ENCODE assay signal across 21 mouse cellular contexts in genomic region chr16:26598591-26598990, GRCm38 (mm10).
"Had no signal": no experiment of that assay in that cellular context is flagged by ENCODE, and none has a peak within 500 bp of the region (broad histone marks: within the 10 kb centered on the region; RNA-seq: fewer than 3 reads in every experiment).

No protein-coding gene starts in this region.

- DNase-seq: kidney, adult 8-10 months; kidney, postnatal 10 days; kidney, postnatal 36 days; liver; lung, adult 18-20 months; lung, postnatal 10 days; lung, postnatal 36 days; midbrain, embryonic 14.5 days; right cerebral cortex, adult 18-20 months; right cerebral cortex, postnatal 14 days; right cerebral cortex, postnatal 4 days; spleen, adult 18-20 months; thymus, postnatal 36 days had no signal

- H3K4me1 ChIP-seq: liver, embryonic 12.5 days; liver, embryonic 15.5 days; lung, embryonic 15.5 days; megakaryocyte, embryonic 14.5 days; stomach, embryonic 15.5 days had no signal

- ATAC-seq: liver, embryonic 12.5 days had no signal

- H3K27ac ChIP-seq: kidney, embryonic 15.5 days; limb, embryonic 10.5 days; limb, embryonic 13.5 days; liver, embryonic 12.5 days; liver, embryonic 15.5 days; lung, embryonic 15.5 days; stomach, embryonic 15.5 days had no signal

- H3K27me3 ChIP-seq: limb, embryonic 13.5 days; liver, embryonic 12.5 days; liver, embryonic 15.5 days; lung, embryonic 15.5 days; megakaryocyte, embryonic 14.5 days; stomach, embryonic 15.5 days had no signal

- H3K4me3 ChIP-seq: kidney, embryonic 15.5 days; limb, embryonic 10.5 days; limb, embryonic 13.5 days; liver, embryonic 12.5 days; liver, embryonic 15.5 days; lung, embryonic 15.5 days; megakaryocyte, embryonic 14.5 days; stomach, embryonic 15.5 days had no signal

- H3K9me3 ChIP-seq: kidney, embryonic 15.5 days; limb, embryonic 10.5 days; limb, embryonic 13.5 days; liver, embryonic 12.5 days; liver, embryonic 15.5 days; lung, embryonic 15.5 days; megakaryocyte, embryonic 14.5 days; stomach, embryonic 15.5 days had no signal

- H3K36me3 ChIP-seq: kidney, embryonic 15.5 days; limb, embryonic 10.5 days; limb, embryonic 13.5 days; liver, embryonic 12.5 days; liver, embryonic 15.5 days; lung, embryonic 15.5 days; stomach, embryonic 15.5 days had no signal
